Mouse (Mus musculus) cerebellum, adult 2 months (tissue): ENCODE data around the gene Usp6nl. TPM values are rescaled to one million over a fixed set of nuclear protein-coding genes. Genes with fewer than 3 reads are reported as not detected.

Experiments used
- DNase-seq, 2 experiments: peaks; one replicate each; pipeline ENCODE4 v3.0.0; 2021
- H3K27ac ChIP-seq: fragments of 200-500 bp; 2 replicates; pipeline ENCODE4 v1.5.1; 2012; ENCODE audit warnings: low read length, control low read depth, inconsistent platforms; ENCODE audit not compliant: insufficient read depth
- H3K27me3 ChIP-seq: fragments of 200-500 bp; 2 replicates; pipeline ENCODE4 v1.6.1; 2012; ENCODE audit warnings: inconsistent platforms, mild to moderate bottlenecking, low read length, moderate library complexity; ENCODE audit not compliant: control insufficient read depth, insufficient read depth
- H3K4me1 ChIP-seq: fragments of 200-500 bp; 2 replicates; pipeline ENCODE4 v1.6.1; 2011; ENCODE audit warnings: low read length; ENCODE audit not compliant: control insufficient read depth, insufficient read depth
- H3K4me3 ChIP-seq: fragments of 200-500 bp; replicated peaks from 2 replicates; pipeline ENCODE3; 2011; ENCODE audit warnings: mild to moderate bottlenecking, low read depth, low read length, control low read depth; ENCODE audit not compliant: insufficient read depth
- CTCF ChIP-seq: fragments of 200-500 bp; IDR thresholded peaks from 2 replicates; pipeline ENCODE4 v1.5.1; 2011; ENCODE audit warnings: low read depth, mild to moderate bottlenecking, control low read depth, low read length, moderate library complexity, borderline replicate concordance; ENCODE audit not compliant: insufficient read depth
- POLR2A ChIP-seq: fragments of 200-500 bp; IDR thresholded peaks from 2 replicates; pipeline ENCODE4 v1.6.1; 2011; ENCODE audit warnings: low read length, control low read depth, borderline replicate concordance; ENCODE audit not compliant: insufficient read depth
- WGBS: fragments of 180-500 bp; shearing (Covaris S2); methylation state at CpG from one replicate; pipeline ENCODE4 v1.1.7; 2018; 5-methylcytosine and 5-hydroxymethylcytosine counted together
- polyA plus RNA-seq: library from polyadenylated mRNA; depleted of rRNA; stranded (reverse); fragments of >200 nt; gene quantifications from 2 replicates; pipeline ENCODE4 v1.2.3, GENCODE M21; 2012

Usp6nl gene
- polyA plus RNA-seq, 1 experiment: 16.5 TPM

DNA sequence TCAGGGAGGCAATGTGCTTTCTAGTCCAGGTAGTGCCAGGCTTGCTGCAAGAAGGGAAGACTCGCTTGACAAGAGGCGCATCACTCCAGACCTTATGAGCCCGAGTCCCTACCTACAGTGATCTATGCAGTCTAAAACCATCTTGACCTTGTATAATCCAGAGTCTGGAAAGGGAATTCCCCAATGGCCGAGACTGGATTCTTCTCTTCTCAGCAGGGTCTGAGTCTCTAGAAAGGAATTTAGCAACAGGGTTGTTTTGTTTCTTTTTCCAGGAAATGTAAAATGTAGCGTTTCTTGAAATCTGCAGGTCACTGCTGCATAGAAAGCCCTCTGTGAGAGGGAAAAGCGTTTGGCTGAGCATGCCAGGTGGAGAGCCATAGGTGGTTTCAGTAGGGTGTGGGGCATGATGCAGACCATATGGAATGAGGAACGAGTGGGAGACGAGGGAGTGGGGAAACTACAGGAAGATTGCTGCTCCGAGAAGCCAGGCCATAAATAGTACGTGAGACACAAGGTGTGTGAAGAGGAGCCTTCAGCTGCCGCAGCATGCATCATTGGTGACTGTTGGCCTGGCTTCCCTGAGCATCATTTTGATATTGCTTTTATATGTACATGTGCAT, 28.5 kb upstream of the Usp6nl start:
- no peak overlapping the region for H3K4me3 ChIP-seq
- DNase-seq: peak; percentile 31 to 46
- H3K27me3 ChIP-seq: no peaks in the 10 kb centered on the region
- no peak for TF ChIP-seq POLR2A
- no peak for TF ChIP-seq CTCF
- peaks cover 5% of the 10 kb centered on the region; the same call in 1 of the 2 replicates for H3K4me1 ChIP-seq
- H3K27ac ChIP-seq: no peak overlapping the region
- 28% methylated on average over 11 of the region's 11 CpGs for WGBS

GRCm38 (mm10) chr2:6294993-6295628, 27.4 kb upstream of the Usp6nl start:
- no peak overlapping the region for H3K4me3 ChIP-seq
- H3K27ac ChIP-seq: no peak overlapping the region
- DNase-seq: no peak
- peaks cover 5% of the 10 kb centered on the region; the same call in 1 of the 2 replicates for H3K4me1 ChIP-seq
- 84% methylated on average over 7 of the region's 7 CpGs for WGBS
- H3K27me3 ChIP-seq: no peaks in the 10 kb centered on the region
- TF ChIP-seq CTCF (no peak), POLR2A (no peak)

GRCm38 (mm10) chr2:6304768-6305167, 17.7 kb upstream of the Usp6nl start:
- TF ChIP-seq POLR2A: no peak
- no peak for TF ChIP-seq CTCF
- Histone ChIP-seq H3K4me1 (no peaks in the 10 kb centered on the region), H3K27ac (no peak overlapping the region), H3K27me3 (no peaks in the 10 kb centered on the region), H3K4me3 (no peak overlapping the region)
- DNase-seq: no peak
- WGBS: 94% methylated on average over 4 of the region's 4 CpGs

- no peak for TF ChIP-seq POLR2A
- 51% methylated on average over 3 of the region's 3 CpGs for WGBS
- no peak for DNase-seq
- no peak overlapping the region for H3K27ac ChIP-seq
- no peaks in the 10 kb centered on the region for H3K4me1 ChIP-seq
- no peaks in the 10 kb centered on the region for H3K27me3 ChIP-seq
- H3K4me3 ChIP-seq: no peak overlapping the region
Observed at GRCm38 (mm10) chr2:6306861-6307260, 15.6 kb upstream of the Usp6nl start.

DNA sequence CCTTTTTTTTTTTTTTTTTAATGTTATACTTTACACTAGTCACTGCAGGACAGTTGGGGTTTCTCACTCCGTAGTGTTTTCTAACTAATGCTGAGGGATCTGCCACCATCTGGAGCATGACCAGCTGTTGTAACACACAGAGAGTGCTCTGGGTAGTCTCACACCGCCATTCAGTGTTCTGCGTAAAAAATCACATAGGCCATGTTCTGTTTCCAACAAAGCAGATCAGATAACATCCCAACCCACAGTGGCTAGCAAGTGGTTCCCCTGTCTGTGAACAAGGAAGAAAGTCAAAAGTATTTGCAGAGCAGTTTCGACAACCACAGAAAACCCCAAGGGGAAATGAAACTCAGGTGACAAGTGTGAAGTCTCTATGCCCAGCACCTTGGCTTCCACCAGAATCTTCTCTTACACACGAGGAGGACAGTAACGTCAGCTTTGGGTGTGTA, 13.1 kb upstream of the Usp6nl start:
- DNase-seq: no peak
- Histone ChIP-seq H3K4me3 (no peak overlapping the region), H3K27ac (no peak overlapping the region), H3K27me3 (no peaks in the 10 kb centered on the region), H3K4me1 (no peaks in the 10 kb centered on the region)
- no peak for TF ChIP-seq CTCF
- no peak for TF ChIP-seq POLR2A
- 79% methylated on average over 6 of the region's 6 CpGs for WGBS

GRCm38 (mm10) chr2:6312764-6313163, 9.7 kb upstream of the Usp6nl start:
- WGBS: 87% methylated on average over 10 of the region's 10 CpGs
- Histone ChIP-seq H3K4me3 (no peak overlapping the region), H3K27ac (no peak overlapping the region), H3K27me3 (no peaks in the 10 kb centered on the region), H3K4me1 (no peaks in the 10 kb centered on the region)
- TF ChIP-seq POLR2A: no peak
- TF ChIP-seq CTCF: no peak
- DNase-seq: no peak

- no peak overlapping the region for H3K27ac ChIP-seq
- no peaks in the 10 kb centered on the region for H3K4me1 ChIP-seq
- no peak for DNase-seq
- no peaks in the 10 kb centered on the region for H3K27me3 ChIP-seq
- WGBS: 95% methylated on average over 1 of the region's 1 CpGs
- no peak for TF ChIP-seq POLR2A
- no peak for TF ChIP-seq CTCF
- H3K4me3 ChIP-seq: no peak overlapping the region
Observed at GRCm38 (mm10) chr2:6313733-6314132, 8.7 kb upstream of the Usp6nl start.

DNA sequence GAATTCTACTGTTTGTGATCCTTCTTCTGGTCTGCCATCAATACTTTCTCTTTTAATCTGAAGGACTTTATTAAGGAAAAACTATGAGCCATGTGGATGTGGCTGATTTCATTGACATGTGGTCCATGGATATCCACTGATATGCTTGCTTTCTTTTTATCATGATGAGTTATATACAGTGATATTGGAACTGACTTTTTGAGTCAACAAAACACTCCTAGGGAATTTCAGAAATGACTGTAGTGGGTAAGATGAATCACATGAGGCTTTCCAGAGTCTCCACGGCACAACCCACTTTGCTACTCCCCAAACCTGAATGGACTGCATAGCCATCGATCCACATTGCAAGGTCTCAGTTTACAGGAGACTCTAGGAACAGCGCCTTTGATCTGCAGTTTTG, 2.3 kb upstream of the Usp6nl start:
- WGBS: 95% methylated on average over 3 of the region's 3 CpGs
- no peak for TF ChIP-seq POLR2A
- TF ChIP-seq CTCF: no peak
- H3K4me3 ChIP-seq: no peak overlapping the region
- DNase-seq: no peak
- H3K4me1 ChIP-seq: no peaks in the 10 kb centered on the region
- no peak overlapping the region for H3K27ac ChIP-seq
- no peaks in the 10 kb centered on the region for H3K27me3 ChIP-seq
